Mouse (Mus musculus) bone marrow, adult 2 months (tissue): ENCODE measurements at regions not wholly inside any gene's neighbourhood (a gene's known extent, or its start where the extent isn't known, plus 50 kb on each side); places are given as distances from the start of the nearest gene placed in this dataset.

ENCODE experiments used
- CTCF ChIP-seq: fragments of 200-500 bp; IDR thresholded peaks from 2 replicates; pipeline ENCODE4 v1.5.1; 2011; ENCODE audit warnings: low read length, control low read depth; ENCODE audit not compliant: control insufficient read depth, insufficient read depth
- POLR2A ChIP-seq: fragments of 200-500 bp; IDR thresholded peaks from 2 replicates; pipeline ENCODE4 v1.6.1; 2011; ENCODE audit warnings: low read depth, mild to moderate bottlenecking, control low read depth, low read length, borderline replicate concordance; ENCODE audit not compliant: control insufficient read depth

DNA sequence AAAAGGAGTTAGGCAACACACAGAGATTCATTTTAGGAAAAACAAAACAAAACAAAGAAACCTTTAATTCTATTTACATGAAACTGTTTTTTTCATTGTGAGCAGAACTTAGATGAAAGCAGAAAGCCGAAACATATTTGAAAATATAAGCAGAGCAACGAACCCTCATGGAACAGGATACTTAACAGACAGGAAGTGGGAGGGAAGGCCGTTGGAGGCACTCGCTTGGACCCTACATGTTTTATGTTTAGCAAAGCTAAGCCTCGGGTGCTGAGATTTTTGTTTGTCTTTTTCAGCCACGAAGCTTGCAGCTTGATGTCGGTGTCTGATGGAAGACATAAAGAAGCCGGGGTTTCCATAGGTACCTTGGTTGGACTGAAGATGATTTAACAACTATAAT, 108.5 kb upstream of the Rxfp2 start:
- no peak for TF ChIP-seq CTCF
- TF ChIP-seq POLR2A: no peak
